Mouse (Mus musculus): ENCODE measurements around the gene Prok1. TPM values are rescaled to one million over a fixed set of nuclear protein-coding genes. Genes with fewer than 3 reads are reported as not detected.

Prok1 gene
- polyA plus RNA-seq (2015; fragmentation: Nextera tagmentation; extraction: Ambion mirVana) = not detected in 2 replicates

- H3K9me3 ChIP-seq = no peaks in the 10 kb centered on the region
- H3K36me3 ChIP-seq = no peaks in the 10 kb centered on the region
- 89% methylated on average over 9 of the region's 9 CpGs for WGBS
- H3K27me3 ChIP-seq (replicated peaks) = no peaks in the 10 kb centered on the region; the same call in 1 of the 2 replicates
- H3K4me3 ChIP-seq (replicated peaks) = no peak within 1 kb of the TSS
- no peak within 1 kb of the TSS for H3K27ac ChIP-seq
- H3K4me1 ChIP-seq (replicated peaks) = no peaks in the 10 kb centered on the region
- H3K9ac ChIP-seq = no peak within 1 kb of the TSS
- H3K4me2 ChIP-seq (replicated peaks) = no peak within 1 kb of the TSS
- ATAC-seq = no peak
Observed at GRCm38 (mm10) chr3:107239607-107240006, at the start of gene Prok1. TSS of gene Prok1 (minus strand) at chr3:107239707.

GRCm38 (mm10) chr3:107287346-107287745 is 47.8 kb upstream of the Prok1 start:
- peaks cover 6% of the 10 kb centered on the region for H3K36me3 ChIP-seq
- H3K4me3 ChIP-seq (replicated peaks) = no peak overlapping the region
- H3K9ac ChIP-seq = no peak overlapping the region
- H3K27ac ChIP-seq = no peak overlapping the region
- no peak overlapping the region for H3K4me2 ChIP-seq (replicated peaks)
- no peak for ATAC-seq
- peaks cover 6% of the 10 kb centered on the region; the same call in 1 of the 2 replicates for H3K4me1 ChIP-seq (replicated peaks)
- H3K27me3 ChIP-seq (replicated peaks) = no peaks in the 10 kb centered on the region
- no peaks in the 10 kb centered on the region for H3K9me3 ChIP-seq

GRCm38 (mm10) chr3:107286123-107286522 is 46.6 kb upstream of the Prok1 start:
- Histone ChIP-seq H3K27me3 (replicated peaks) (no peaks in the 10 kb centered on the region), H3K27ac (no peak overlapping the region), H3K4me3 (replicated peaks) (no peak overlapping the region), H3K4me1 (replicated peaks) (peaks cover 5% of the 10 kb centered on the region; the same call in 1 of the 2 replicates), H3K9ac (no peak overlapping the region), H3K9me3 (no peaks in the 10 kb centered on the region), H3K36me3 (peaks cover 8% of the 10 kb centered on the region), H3K4me2 (replicated peaks) (no peak overlapping the region)
- WGBS = 87% methylated on average over 2 of the region's 2 CpGs
- ATAC-seq = no peak

- peak; percentile 93 for ATAC-seq
- 3% methylated on average over 43 of the region's 43 CpGs for WGBS
- peak within 1 kb of the TSS; percentile 37; the same call in 1 of the 2 replicates for H3K27ac ChIP-seq
Observed at GRCm38 (mm10) chr3:107278479-107279269, 39.2 kb upstream of the Prok1 start, which contains the start of gene Lamtor5. TSS of gene Lamtor5 (plus strand) at chr3:107278858.

GRCm38 (mm10) chr3:107276626-107277025 is 37.1 kb upstream of the Prok1 start:
- Histone ChIP-seq H3K27ac (no peak overlapping the region), H3K36me3 (no peaks in the 10 kb centered on the region), H3K9me3 (no peaks in the 10 kb centered on the region), H3K9ac (no peak overlapping the region), H3K27me3 (replicated peaks) (no peaks in the 10 kb centered on the region), H3K4me1 (replicated peaks) (no peaks in the 10 kb centered on the region), H3K4me2 (replicated peaks) (no peak overlapping the region), H3K4me3 (replicated peaks) (no peak overlapping the region)
- 86% methylated on average over 3 of the region's 3 CpGs for WGBS
- ATAC-seq = no peak

More at GRCm38 (mm10) chr3:107278479-107279269, 39.2 kb upstream of the Prok1 start, which contains the start of gene Lamtor5:
- H3K4me2 ChIP-seq (replicated peaks) = peak within 1 kb of the TSS; percentile 66
- peaks cover 8% of the 10 kb centered on the region for H3K36me3 ChIP-seq
- H3K9me3 ChIP-seq = no peaks in the 10 kb centered on the region
- no peaks in the 10 kb centered on the region for H3K27me3 ChIP-seq (replicated peaks)
- H3K4me1 ChIP-seq (replicated peaks) = no peaks in the 10 kb centered on the region
- H3K9ac ChIP-seq = peak within 1 kb of the TSS; percentile 77
- peak within 1 kb of the TSS; percentile 96 for H3K4me3 ChIP-seq (replicated peaks)

- Histone ChIP-seq H3K27ac (no peak overlapping the region), H3K4me2 (replicated peaks) (no peak overlapping the region), H3K9ac (no peak overlapping the region), H3K9me3 (no peaks in the 10 kb centered on the region), H3K27me3 (replicated peaks) (no peaks in the 10 kb centered on the region), H3K36me3 (no peaks in the 10 kb centered on the region), H3K4me1 (replicated peaks) (no peaks in the 10 kb centered on the region), H3K4me3 (replicated peaks) (no peak overlapping the region)
- no peak for ATAC-seq
- 59% methylated on average over 4 of the region's 4 CpGs for WGBS
Observed at GRCm38 (mm10) chr3:107275996-107276395, 36.5 kb upstream of the Prok1 start.

GRCm38 (mm10) chr3:107275351-107275750 is 35.8 kb upstream of the Prok1 start:
- no peaks in the 10 kb centered on the region for H3K36me3 ChIP-seq
- H3K4me1 ChIP-seq (replicated peaks) = no peaks in the 10 kb centered on the region
- no peaks in the 10 kb centered on the region for H3K9me3 ChIP-seq
- ATAC-seq = no peak
- no peak overlapping the region for H3K27ac ChIP-seq
- H3K4me3 ChIP-seq (replicated peaks) = no peak overlapping the region
- no peaks in the 10 kb centered on the region for H3K27me3 ChIP-seq (replicated peaks)
- H3K9ac ChIP-seq = no peak overlapping the region
- no peak overlapping the region for H3K4me2 ChIP-seq (replicated peaks)
- WGBS = 68% methylated on average over 5 of the region's 5 CpGs

- Histone ChIP-seq H3K27ac (no peak overlapping the region), H3K9ac (no peak overlapping the region), H3K4me3 (replicated peaks) (no peak overlapping the region), H3K9me3 (no peaks in the 10 kb centered on the region), H3K27me3 (replicated peaks) (no peaks in the 10 kb centered on the region), H3K36me3 (no peaks in the 10 kb centered on the region), H3K4me2 (replicated peaks) (no peak overlapping the region), H3K4me1 (replicated peaks) (no peaks in the 10 kb centered on the region)
- 18% methylated on average over 3 of the region's 3 CpGs for WGBS
- ATAC-seq = peak; percentile 69; the same call in 1 of the 2 replicates
Observed at GRCm38 (mm10) chr3:107273820-107274219, 34.3 kb upstream of the Prok1 start.

GRCm38 (mm10) chr3:107272433-107272832 is 32.9 kb upstream of the Prok1 start:
- no peak overlapping the region for H3K4me3 ChIP-seq (replicated peaks)
- H3K9ac ChIP-seq = no peak overlapping the region
- H3K36me3 ChIP-seq = no peaks in the 10 kb centered on the region
- WGBS = 85% methylated on average over 3 of the region's 3 CpGs
- no peak overlapping the region for H3K27ac ChIP-seq
- ATAC-seq = no peak
- no peak overlapping the region for H3K4me2 ChIP-seq (replicated peaks)
- no peaks in the 10 kb centered on the region for H3K9me3 ChIP-seq
- no peaks in the 10 kb centered on the region for H3K27me3 ChIP-seq (replicated peaks)
- no peaks in the 10 kb centered on the region for H3K4me1 ChIP-seq (replicated peaks)

GRCm38 (mm10) chr3:107266814-107267345 is 27.4 kb upstream of the Prok1 start:
- Histone ChIP-seq H3K27me3 (replicated peaks) (no peaks in the 10 kb centered on the region), H3K9me3 (no peaks in the 10 kb centered on the region), H3K27ac (no peak overlapping the region), H3K4me2 (replicated peaks) (no peak overlapping the region), H3K4me1 (replicated peaks) (no peaks in the 10 kb centered on the region), H3K36me3 (no peaks in the 10 kb centered on the region), H3K9ac (no peak overlapping the region), H3K4me3 (replicated peaks) (no peak overlapping the region)
- ATAC-seq = no peak
- 54% methylated on average over 2 of the region's 2 CpGs for WGBS

- H3K36me3 ChIP-seq = no peaks in the 10 kb centered on the region
- peaks cover 6% of the 10 kb centered on the region for H3K4me1 ChIP-seq (replicated peaks)
- WGBS = 37% methylated on average over 7 of the region's 7 CpGs
- H3K4me2 ChIP-seq (replicated peaks) = no peak overlapping the region
- no peak overlapping the region for H3K9ac ChIP-seq
- H3K9me3 ChIP-seq = no peaks in the 10 kb centered on the region
- H3K4me3 ChIP-seq (replicated peaks) = no peak overlapping the region
- no peaks in the 10 kb centered on the region for H3K27me3 ChIP-seq (replicated peaks)
- ATAC-seq = no peak
- H3K27ac ChIP-seq = no peak overlapping the region
Observed at GRCm38 (mm10) chr3:107261851-107262165, 22.3 kb upstream of the Prok1 start.

GRCm38 (mm10) chr3:107260956-107261850 is 21.7 kb upstream of the Prok1 start:
- H3K27ac ChIP-seq = 0 out of 2 replicates have a peak overlapping the region, but pooled peaks have one; percentile 22
- no peak overlapping the region for H3K9ac ChIP-seq
- no peaks in the 10 kb centered on the region for H3K9me3 ChIP-seq
- WGBS = 44% methylated on average over 8 of the region's 8 CpGs
- no peaks in the 10 kb centered on the region for H3K36me3 ChIP-seq
- no peak overlapping the region for H3K4me2 ChIP-seq (replicated peaks)
- no peak overlapping the region for H3K4me3 ChIP-seq (replicated peaks)
- no peaks in the 10 kb centered on the region for H3K27me3 ChIP-seq (replicated peaks)
- ATAC-seq = no peak
- peaks cover 6% of the 10 kb centered on the region for H3K4me1 ChIP-seq (replicated peaks)
